Mouse (Mus musculus): ENCODE results near the gene Dapk3. TPM values are rescaled to one million over a fixed set of nuclear protein-coding genes. Genes with fewer than 3 reads are reported as not detected.

The Dapk3 gene
- total and polyA plus RNA-seq, 3 experiments, result 27.8 to 30.6 (median 29.0) TPM

GRCm38 (mm10) chr10:81143845-81144437 is 38.9 kb upstream of the Dapk3 start:
- Histone ChIP-seq H3K36me3 (ENCODE audit: control insufficient read depth, insufficient read depth, low read length) (no peaks in the 10 kb centered on the region; the same call in 1 of the 2 replicates), H3K9ac (ENCODE audit: low read depth, low read length) (no peak overlapping the region), H3K79me2 (replicated peaks; ENCODE audit: control insufficient read depth, insufficient read depth, low read length) (peaks cover 31% of the 10 kb centered on the region), H3K4me1 (ENCODE audit: control insufficient read depth, insufficient read depth, low read length) (peaks cover 26% of the 10 kb centered on the region), H3K27me3 (ENCODE audit: control insufficient read depth, insufficient read depth, low read length) (no peaks in the 10 kb centered on the region), H3K27ac (no peak overlapping the region), H3K4me3 (no peak overlapping the region)
- TF ChIP-seq CTCF (IDR thresholded peaks at IDR 0.05), result no peak
- TF ChIP-seq EP300 (IDR thresholded peaks at IDR 0.05; ENCODE audit: insufficient read depth, low read depth, low read length), result no peak
- TF ChIP-seq POLR2A (IDR thresholded peaks at IDR 0.05; ENCODE audit: insufficient read depth, low read depth, low read length), result no peak
- WGBS, result 87% methylated on average over 52 of the region's 52 CpGs
- intact Hi-C loops (cut with DNase I), result no loop called here
- peak in 1 of 2 experiments; percentile 26 for DNase-seq

- 38% methylated on average over 27 of the region's 27 CpGs for WGBS
- peaks cover 31% of the 10 kb centered on the region for H3K79me2 ChIP-seq (replicated peaks; ENCODE audit: control insufficient read depth, insufficient read depth, low read length)
Measured at GRCm38 (mm10) chr10:81144667-81145066, 38.1 kb upstream of the Dapk3 start.

GRCm38 (mm10) chr10:81145307-81145706 is 37.5 kb upstream of the Dapk3 start:
- no peaks in the 10 kb centered on the region; the same call in 1 of the 2 replicates for H3K36me3 ChIP-seq (ENCODE audit: control insufficient read depth, insufficient read depth, low read length)
- H3K4me1 ChIP-seq (ENCODE audit: control insufficient read depth, insufficient read depth, low read length), result peaks cover 18% of the 10 kb centered on the region
- no peak overlapping the region for H3K9ac ChIP-seq (ENCODE audit: low read depth, low read length)
- peaks cover 28% of the 10 kb centered on the region for H3K79me2 ChIP-seq (replicated peaks; ENCODE audit: control insufficient read depth, insufficient read depth, low read length)
- H3K27ac ChIP-seq, result no peak overlapping the region
- H3K27me3 ChIP-seq (ENCODE audit: control insufficient read depth, insufficient read depth, low read length), result no peaks in the 10 kb centered on the region
- 84% methylated on average over 6 of the region's 6 CpGs for WGBS
- H3K4me3 ChIP-seq, result no peak overlapping the region
- no peak for TF ChIP-seq EP300 (IDR thresholded peaks at IDR 0.05; ENCODE audit: insufficient read depth, low read depth, low read length)
- TF ChIP-seq POLR2A (IDR thresholded peaks at IDR 0.05; ENCODE audit: insufficient read depth, low read depth, low read length), result no peak
- TF ChIP-seq CTCF (IDR thresholded peaks at IDR 0.05), result no peak
- no peak for DNase-seq
- intact Hi-C loops (cut with DNase I), result no loop called here

More at GRCm38 (mm10) chr10:81144667-81145066, 38.1 kb upstream of the Dapk3 start:
- H3K4me1 ChIP-seq (ENCODE audit: control insufficient read depth, insufficient read depth, low read length), result peaks cover 22% of the 10 kb centered on the region
- H3K27me3 ChIP-seq (ENCODE audit: control insufficient read depth, insufficient read depth, low read length), result no peaks in the 10 kb centered on the region
- intact Hi-C loops (cut with DNase I), result no loop called here
- H3K27ac ChIP-seq, result peak overlapping the region; percentile 36; the same call in 1 of the 2 replicates
- no peaks in the 10 kb centered on the region; the same call in 1 of the 2 replicates for H3K36me3 ChIP-seq (ENCODE audit: control insufficient read depth, insufficient read depth, low read length)
- H3K4me3 ChIP-seq, result no peak overlapping the region
- peak; percentile 77 for DNase-seq
- no peak for TF ChIP-seq CTCF (IDR thresholded peaks at IDR 0.05)
- no peak for TF ChIP-seq EP300 (IDR thresholded peaks at IDR 0.05; ENCODE audit: insufficient read depth, low read depth, low read length)
- TF ChIP-seq POLR2A (IDR thresholded peaks at IDR 0.05; ENCODE audit: insufficient read depth, low read depth, low read length), result no peak
- no peak overlapping the region for H3K9ac ChIP-seq (ENCODE audit: low read depth, low read length)

- H3K36me3 ChIP-seq (ENCODE audit: control insufficient read depth, insufficient read depth, low read length), result no peaks in the 10 kb centered on the region; the same call in 1 of the 2 replicates
Measured at GRCm38 (mm10) chr10:81145778-81146177, 37.0 kb upstream of the Dapk3 start.

GRCm38 (mm10) chr10:81146296-81146695 is 36.5 kb upstream of the Dapk3 start:
- H3K27ac ChIP-seq, result peak overlapping the region; percentile 40
- H3K4me1 ChIP-seq (ENCODE audit: control insufficient read depth, insufficient read depth, low read length), result peaks cover 16% of the 10 kb centered on the region
- WGBS, result 56% methylated on average over 4 of the region's 4 CpGs
- no peaks in the 10 kb centered on the region; the same call in 1 of the 2 replicates for H3K36me3 ChIP-seq (ENCODE audit: control insufficient read depth, insufficient read depth, low read length)
- no peaks in the 10 kb centered on the region for H3K27me3 ChIP-seq (ENCODE audit: control insufficient read depth, insufficient read depth, low read length)
- H3K4me3 ChIP-seq, result no peak overlapping the region
- no peak for DNase-seq
- no peak overlapping the region for H3K9ac ChIP-seq (ENCODE audit: low read depth, low read length)
- TF ChIP-seq EP300 (IDR thresholded peaks at IDR 0.05; ENCODE audit: insufficient read depth, low read depth, low read length) (no peak), POLR2A (IDR thresholded peaks at IDR 0.05; ENCODE audit: insufficient read depth, low read depth, low read length) (no peak), CTCF (IDR thresholded peaks at IDR 0.05) (no peak)
- H3K79me2 ChIP-seq (replicated peaks; ENCODE audit: control insufficient read depth, insufficient read depth, low read length), result peaks cover 25% of the 10 kb centered on the region
- intact Hi-C loops (cut with DNase I), result loop anchor here (2.0 kb wide), 1 partner anchor 17 kb away; no protein-coding TSS in a partner anchor

More at GRCm38 (mm10) chr10:81145778-81146177, 37.0 kb upstream of the Dapk3 start:
- TF ChIP-seq CTCF (IDR thresholded peaks at IDR 0.05) (no peak), EP300 (IDR thresholded peaks at IDR 0.05; ENCODE audit: insufficient read depth, low read depth, low read length) (no peak), POLR2A (IDR thresholded peaks at IDR 0.05; ENCODE audit: insufficient read depth, low read depth, low read length) (no peak)
- peaks cover 17% of the 10 kb centered on the region for H3K4me1 ChIP-seq (ENCODE audit: control insufficient read depth, insufficient read depth, low read length)
- peak overlapping the region; percentile 40 for H3K27ac ChIP-seq
- no peak overlapping the region for H3K9ac ChIP-seq (ENCODE audit: low read depth, low read length)
- 45% methylated on average over 7 of the region's 7 CpGs for WGBS
- intact Hi-C loops (cut with DNase I), result loop anchor here (2.0 kb wide), 1 partner anchor 17 kb away; no protein-coding TSS in a partner anchor
- no peaks in the 10 kb centered on the region for H3K27me3 ChIP-seq (ENCODE audit: control insufficient read depth, insufficient read depth, low read length)
- H3K4me3 ChIP-seq, result no peak overlapping the region
- H3K79me2 ChIP-seq (replicated peaks; ENCODE audit: control insufficient read depth, insufficient read depth, low read length), result peaks cover 26% of the 10 kb centered on the region
- DNase-seq, result no peak

GRCm38 (mm10) chr10:81151261-81151660 is 31.5 kb upstream of the Dapk3 start:
- Histone ChIP-seq H3K4me3 (no peak overlapping the region), H3K79me2 (replicated peaks; ENCODE audit: control insufficient read depth, insufficient read depth, low read length) (peaks cover 6% of the 10 kb centered on the region), H3K27me3 (ENCODE audit: control insufficient read depth, insufficient read depth, low read length) (no peaks in the 10 kb centered on the region), H3K27ac (no peak overlapping the region), H3K36me3 (ENCODE audit: control insufficient read depth, insufficient read depth, low read length) (no peaks in the 10 kb centered on the region), H3K4me1 (ENCODE audit: control insufficient read depth, insufficient read depth, low read length) (no peaks in the 10 kb centered on the region), H3K9ac (ENCODE audit: low read depth, low read length) (no peak overlapping the region)
- TF ChIP-seq EP300 (IDR thresholded peaks at IDR 0.05; ENCODE audit: insufficient read depth, low read depth, low read length) (no peak), POLR2A (IDR thresholded peaks at IDR 0.05; ENCODE audit: insufficient read depth, low read depth, low read length) (no peak), CTCF (IDR thresholded peaks at IDR 0.05) (no peak)
- WGBS, result 66% methylated on average over 6 of the region's 6 CpGs
- intact Hi-C loops (cut with DNase I), result no loop called here
- no peak for DNase-seq

All from heart, adult 2 months (tissue).